Mouse (Mus musculus) embryonic stem cell, embryonic (primary cell): ENCODE results near the gene Lrrc9.

ENCODE experiments used
- CTCF ChIA-PET, 4 experiments: fragments of 300-600 bp in 2 of 4; fragments of 350-600 bp in 2 of 4; sonication (Branson Sonifier 250); formaldehyde crosslinking; loops; one replicate each; lab custom pipeline; 2022; ENCODE audit warnings: inconsistent platforms in 2 of 4; lab: Charles Lee
- POLR2A ChIA-PET, 4 experiments: fragments of 300-600 bp in 2 of 4; fragments of 350-600 bp in 2 of 4; sonication (Branson Sonifier 250); formaldehyde crosslinking; loops; one replicate each; lab custom pipeline; 2022; ENCODE audit warnings: antibody characterized with exemption in 4 of 4, inconsistent platforms in 1 of 4; lab: Charles Lee

Gene Lrrc9

GRCm38 (mm10) chr12:72461191-72461893 lies 19.7 kb downstream of the Lrrc9 start:
- ChIA-PET CTCF (interaction anchor here (0.5 to 2.4 kb wide), 62 partner anchors 9 to 1056 kb away, joined by 3 to 29 read pairs (median 5); partner anchors contain the start of genes Dhrs7 (in 2 of the 4), Gm4756 (in 2 of the 4), Jkamp (in 1 of the 4) and L3hypdh (in 1 of the 4)), POLR2A (interaction anchor here in 3 of 4 experiments (0.6 to 2.8 kb wide), 3 partner anchors 54 to 651 kb away, joined by 3 to 6 read pairs (median 3); partner anchors contain the start of genes Jkamp (in 1 of the 3) and L3hypdh (in 1 of the 3))

- POLR2A ChIA-PET = interaction anchor here (0.6 to 2.8 kb wide), 4 partner anchors 377 to 695 kb away, joined by 3 to 6 read pairs (median 4); partner anchors contain the start of genes Jkamp (in 1 of the 4) and L3hypdh (in 1 of the 4)
- CTCF ChIA-PET = interaction anchor here (0.5 to 2.4 kb wide), 63 partner anchors 8 to 1182 kb away, joined by 3 to 29 read pairs (median 4); partner anchors contain the start of genes Dhrs7 (in 2 of the 4), Gm4756 (in 2 of the 4), Jkamp (in 1 of the 4) and L3hypdh (in 1 of the 4)
Measured at GRCm38 (mm10) chr12:72461894-72462530, 20.3 kb downstream of the Lrrc9 start.

- POLR2A ChIA-PET = interaction anchor here in 1 of 4 experiments (0.5 kb wide), 1 partner anchor 70 kb away, joined by 8 read pairs; the partner anchor contains the start of gene Pcnx4
- CTCF ChIA-PET = no interaction called here
Measured at GRCm38 (mm10) chr12:72465826-72466501, 24.3 kb downstream of the Lrrc9 start.

DNA sequence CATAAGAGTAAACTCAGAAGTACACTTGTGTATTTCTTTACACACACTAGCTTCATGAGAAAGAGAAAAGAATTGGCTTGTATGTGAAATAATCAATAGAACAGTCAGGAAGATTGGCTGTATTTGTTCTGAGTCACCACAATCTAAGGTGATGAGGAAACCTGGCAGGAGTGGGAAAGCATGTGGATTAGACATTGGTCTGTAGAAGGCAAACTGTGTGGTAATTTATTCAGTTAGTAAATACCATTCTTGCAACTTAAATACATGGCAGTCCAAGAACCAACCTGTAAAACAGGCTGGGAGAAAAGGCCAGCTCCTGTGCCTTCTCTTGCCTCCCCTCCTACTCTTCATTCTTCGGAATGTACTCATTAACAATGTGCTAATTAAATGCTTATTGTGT lies 25.6 kb downstream of the Lrrc9 start:
- ChIA-PET CTCF (interaction anchor here in 1 of 4 experiments (0.6 kb wide), 1 partner anchor 54 kb away, joined by 3 read pairs; no protein-coding TSS in a partner anchor), POLR2A (no interaction called here)

DNA sequence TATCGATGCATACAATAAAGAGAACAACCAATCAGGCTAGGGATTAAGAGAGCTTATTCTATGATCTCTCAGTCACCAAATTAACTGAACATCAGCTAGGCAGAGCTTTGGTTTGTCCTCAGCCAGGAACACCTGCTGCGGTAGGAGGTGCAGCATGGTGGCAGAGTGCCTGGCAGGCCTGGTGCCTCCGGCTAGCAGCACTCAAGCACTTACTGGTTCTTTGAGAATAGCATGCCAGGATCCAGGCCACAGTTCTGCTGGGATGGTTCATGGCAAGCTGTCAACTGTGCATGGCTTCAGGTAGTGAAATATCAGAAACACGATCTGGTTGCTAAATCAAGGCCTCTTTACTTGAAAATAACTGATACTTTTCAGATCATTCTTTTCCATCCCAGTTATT lies 26.1 kb downstream of the Lrrc9 start:
- ChIA-PET POLR2A (interaction anchor here in 1 of 4 experiments (0.5 kb wide), 1 partner anchor 789 kb away, joined by 3 read pairs; no protein-coding TSS in a partner anchor), CTCF (no interaction called here)

- CTCF ChIA-PET = interaction anchor here in 1 of 4 experiments (1.2 kb wide), 1 partner anchor 44 kb away, joined by 3 read pairs; no protein-coding TSS in a partner anchor
- POLR2A ChIA-PET = no interaction called here
Measured at GRCm38 (mm10) chr12:72476773-72477450, 35.2 kb downstream of the Lrrc9 start.

- ChIA-PET CTCF (interaction anchor here in 1 of 4 experiments (0.5 kb wide), 1 partner anchor 531 kb away, joined by 7 read pairs; no protein-coding TSS in a partner anchor), POLR2A (no interaction called here)
Measured at GRCm38 (mm10) chr12:72482226-72482625, 40.6 kb downstream of the Lrrc9 start.

- POLR2A ChIA-PET = no interaction called here
- CTCF ChIA-PET = interaction anchor here in 1 of 4 experiments (0.6 kb wide), 1 partner anchor 534 kb away, joined by 8 read pairs; no protein-coding TSS in a partner anchor
Measured at GRCm38 (mm10) chr12:72484872-72485271, 43.2 kb downstream of the Lrrc9 start.

DNA sequence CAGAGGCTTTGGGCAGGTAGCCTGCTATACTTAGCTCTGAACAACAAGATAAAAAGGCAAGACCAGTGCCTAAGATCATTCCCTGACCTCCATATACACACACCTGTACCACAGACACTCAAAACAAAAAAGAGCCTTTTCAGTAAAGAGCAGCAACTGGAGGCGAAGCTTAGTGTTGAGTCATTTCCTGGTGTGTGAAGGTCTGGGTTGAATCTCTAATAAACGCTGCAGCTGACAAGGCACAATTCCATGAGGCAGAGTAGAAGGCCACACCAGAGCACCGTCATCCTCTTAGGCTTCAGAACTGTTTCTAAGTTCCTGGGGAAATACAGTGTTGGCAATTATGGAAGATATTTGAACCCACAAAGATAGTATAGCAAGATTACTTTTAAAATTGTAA lies 45.8 kb downstream of the Lrrc9 start:
- ChIA-PET CTCF (interaction anchor here in 2 of 4 experiments (0.6 to 0.9 kb wide), 2 partner anchors 25 to 1907 kb away, joined by 3 to 4 read pairs; no protein-coding TSS in a partner anchor), POLR2A (no interaction called here)

- POLR2A ChIA-PET = no interaction called here
Measured at GRCm38 (mm10) chr12:72489995-72490394, 48.3 kb downstream of the Lrrc9 start.

DNA sequence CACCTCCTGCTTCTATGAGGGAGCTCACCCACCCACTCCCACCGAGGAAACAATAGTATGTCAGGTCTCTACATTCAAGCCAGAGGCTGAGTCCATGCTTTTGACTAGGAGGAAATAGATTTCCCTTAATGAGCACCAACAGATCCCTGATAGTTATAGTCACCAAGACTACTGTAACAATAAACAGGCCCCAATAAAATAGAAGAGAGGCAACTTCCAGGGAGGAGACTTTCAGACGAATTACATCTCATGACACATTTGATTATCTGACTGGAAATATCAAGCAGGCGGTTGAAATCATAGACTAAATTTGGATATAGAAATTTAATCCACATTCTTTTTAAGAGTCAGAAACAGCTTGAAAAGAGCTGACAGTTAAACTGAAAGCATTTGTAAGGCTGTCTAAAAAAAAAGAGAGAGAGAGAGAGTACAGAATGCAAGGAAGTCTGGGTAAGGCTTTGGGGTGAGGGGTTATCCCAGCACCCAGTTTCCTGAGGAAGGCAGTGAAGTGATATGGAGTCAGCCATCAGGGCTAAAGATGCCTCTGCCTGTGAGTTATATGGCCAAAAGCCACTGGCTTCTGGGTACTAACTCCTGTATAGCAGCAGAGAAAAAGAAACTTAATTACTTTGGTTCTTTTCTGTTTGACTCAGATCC lies 49.5 kb downstream of the Lrrc9 start:
- ChIA-PET POLR2A (no interaction called here), CTCF (interaction anchor here in 1 of 4 experiments (1.4 kb wide), 1 partner anchor 30 kb away, joined by 4 read pairs; no protein-coding TSS in a partner anchor)

More at GRCm38 (mm10) chr12:72489995-72490394, 48.3 kb downstream of the Lrrc9 start:
- CTCF ChIA-PET = interaction anchor here in 1 of 4 experiments (1.4 kb wide), 1 partner anchor 28 kb away, joined by 4 read pairs; no protein-coding TSS in a partner anchor

DNA sequence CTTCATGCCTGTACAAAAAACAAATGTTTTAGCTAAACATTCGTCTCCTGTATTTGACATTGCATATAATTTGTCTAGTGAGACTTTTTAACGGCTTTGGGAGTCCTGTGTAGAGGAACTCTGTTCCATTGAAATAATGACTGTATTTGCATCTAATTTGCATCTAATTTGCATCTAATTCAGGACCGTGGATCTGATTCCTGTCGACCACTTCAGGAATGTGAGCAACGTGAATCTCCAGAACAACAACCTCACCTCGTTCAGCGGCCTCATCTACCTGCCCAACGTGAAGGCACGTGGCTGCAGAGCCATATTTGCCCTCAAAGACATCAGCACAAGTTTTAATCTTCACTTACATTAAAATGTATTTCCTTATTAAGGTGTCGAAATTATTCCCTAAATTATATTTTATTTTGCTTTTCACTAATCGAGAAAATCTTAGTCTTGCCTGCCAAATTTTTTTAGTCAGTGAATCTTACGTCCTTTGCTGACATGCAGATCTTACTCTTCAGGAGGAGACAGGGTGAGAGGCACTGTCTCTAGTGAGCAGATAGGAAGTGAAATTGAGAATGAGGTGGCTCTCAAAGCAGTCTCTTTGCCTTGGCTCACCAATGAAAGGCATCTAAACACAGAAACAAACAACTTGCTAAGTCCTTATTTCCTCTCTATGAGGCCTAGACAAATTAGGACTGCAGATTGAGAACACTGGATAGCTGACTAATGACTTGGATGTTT lies 55.4 kb downstream of the Lrrc9 start:
- CTCF ChIA-PET = interaction anchor here in 1 of 4 experiments (0.7 kb wide), 1 partner anchor 26 kb away, joined by 3 read pairs; no protein-coding TSS in a partner anchor
- POLR2A ChIA-PET = no interaction called here

- POLR2A ChIA-PET = interaction anchor here in 1 of 4 experiments (1.2 kb wide), 1 partner anchor 993 kb away, joined by 3 read pairs; no protein-coding TSS in a partner anchor
- CTCF ChIA-PET = interaction anchor here in 1 of 4 experiments (0.6 kb wide), 1 partner anchor 20 kb away, joined by 12 read pairs; no protein-coding TSS in a partner anchor
Measured at GRCm38 (mm10) chr12:72509606-72510005, 67.9 kb downstream of the Lrrc9 start.

- CTCF ChIA-PET = interaction anchor here in 1 of 4 experiments (1.0 kb wide), 1 partner anchor 140 kb away, joined by 6 read pairs; no protein-coding TSS in a partner anchor
- POLR2A ChIA-PET = interaction anchor here in 1 of 4 experiments (0.6 to 1.4 kb wide), 3 partner anchors 16 to 146 kb away, joined by 3 read pairs; no protein-coding TSS in a partner anchor
Measured at GRCm38 (mm10) chr12:72515446-72515845, 73.8 kb downstream of the Lrrc9 start.

GRCm38 (mm10) chr12:72518114-72518728 lies 76.6 kb downstream of the Lrrc9 start:
- POLR2A ChIA-PET = interaction anchor here in 1 of 4 experiments (0.8 kb wide), 1 partner anchor 14 kb away, joined by 4 read pairs; no protein-coding TSS in a partner anchor
- CTCF ChIA-PET = interaction anchor here in 3 of 4 experiments (0.6 to 0.8 kb wide), 3 partner anchors 10 to 402 kb away, joined by 3 read pairs; no protein-coding TSS in a partner anchor

GRCm38 (mm10) chr12:72519352-72519751 lies 77.7 kb downstream of the Lrrc9 start:
- ChIA-PET POLR2A (no interaction called here), CTCF (interaction anchor here in 1 of 4 experiments (0.6 kb wide), 1 partner anchor 182 kb away, joined by 11 read pairs; no protein-coding TSS in a partner anchor)
